Mouse (Mus musculus): ENCODE data around the gene Zfp324. TPM values are rescaled to one million over a fixed set of nuclear protein-coding genes. Genes with fewer than 3 reads are reported as not detected.
A peak's percentile ranks its signal among the peaks of the same experiment; 100 is the strongest.

Gene Zfp324
- polyA plus RNA-seq, 1 experiment from 2014 or later = 14.2 TPM

- Histone ChIP-seq H3K36me3 (no peaks in the 10 kb centered on the region), H3K9ac (no peak overlapping the region), H3K9me3 (no peaks in the 10 kb centered on the region), H3K27me3 (no peaks in the 10 kb centered on the region), H3K4me3 (no peak overlapping the region), H3K27ac (no peak overlapping the region), H3K4me2 (no peak overlapping the region), H3K4me1 (no peaks in the 10 kb centered on the region)
- no peak for ATAC-seq (ENCODE audit: insufficient number of reproducible peaks, insufficient read depth, low FRiP score, low TSS enrichment, low read depth)
- WGBS = 78% methylated on average over 4 of the region's 4 CpGs
These were observed 25.0 kb upstream of the Zfp324 start for GRCm38 (mm10) chr7:12940599-12940998.

DNA sequence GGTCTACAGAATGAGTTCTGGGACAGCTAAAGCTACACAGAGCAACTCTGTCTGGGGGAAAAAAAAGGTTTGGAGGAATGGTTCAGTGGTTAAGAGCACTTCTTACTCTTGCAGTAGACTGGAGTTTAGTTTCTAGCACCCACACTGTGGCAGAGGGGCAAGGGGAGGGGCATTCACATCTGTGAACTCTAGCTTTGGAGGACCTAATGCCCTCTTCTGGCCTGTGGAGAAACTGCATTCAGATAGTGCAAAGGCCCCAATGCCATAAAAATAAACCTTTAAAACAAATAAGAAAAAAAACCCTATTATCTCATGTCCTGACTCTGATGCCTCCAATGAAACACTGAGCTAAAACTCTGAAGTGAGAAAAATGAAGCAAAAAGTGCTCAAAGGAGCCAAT is 22.1 kb upstream of the Zfp324 start:
- Histone ChIP-seq H3K27ac (no peak overlapping the region), H3K4me1 (no peaks in the 10 kb centered on the region), H3K4me3 (no peak overlapping the region), H3K4me2 (no peak overlapping the region), H3K9me3 (no peaks in the 10 kb centered on the region), H3K36me3 (no peaks in the 10 kb centered on the region), H3K9ac (no peak overlapping the region), H3K27me3 (no peaks in the 10 kb centered on the region)
- no peak for ATAC-seq (ENCODE audit: insufficient number of reproducible peaks, insufficient read depth, low FRiP score, low TSS enrichment, low read depth)

- H3K4me3 ChIP-seq = peak overlapping the region; percentile 48
- peaks cover 4% of the 10 kb centered on the region; the same call in 1 of the 2 replicates for H3K4me1 ChIP-seq
- peak overlapping the region; percentile 67 for H3K4me2 ChIP-seq
- H3K27me3 ChIP-seq = no peaks in the 10 kb centered on the region
- 6% methylated on average over 35 of the region's 35 CpGs for WGBS
- no peaks in the 10 kb centered on the region for H3K36me3 ChIP-seq
- H3K27ac ChIP-seq = peak overlapping the region; percentile 86
- peak; percentile 96 for ATAC-seq (ENCODE audit: insufficient number of reproducible peaks, insufficient read depth, low FRiP score, low TSS enrichment, low read depth)
- no peaks in the 10 kb centered on the region for H3K9me3 ChIP-seq
- H3K9ac ChIP-seq = peak overlapping the region; percentile 74
These were observed 16.4 kb upstream of the Zfp324 start for GRCm38 (mm10) chr7:12949032-12949871.

- peak overlapping the region; percentile 67 for H3K4me2 ChIP-seq
- peak overlapping the region; percentile 84 for H3K27ac ChIP-seq
- H3K9me3 ChIP-seq = no peaks in the 10 kb centered on the region
- peaks cover 4% of the 10 kb centered on the region; the same call in 1 of the 2 replicates for H3K4me1 ChIP-seq
- H3K36me3 ChIP-seq = no peaks in the 10 kb centered on the region
- peak overlapping the region; percentile 67 for H3K9ac ChIP-seq
- H3K4me3 ChIP-seq = peak overlapping the region; percentile 48
- no peaks in the 10 kb centered on the region for H3K27me3 ChIP-seq
- ATAC-seq (ENCODE audit: insufficient number of reproducible peaks, insufficient read depth, low FRiP score, low TSS enrichment, low read depth) = peak; percentile 26; the same call in 1 of the 2 replicates
- 5% methylated on average over 16 of the region's 16 CpGs for WGBS
These were observed 15.8 kb upstream of the Zfp324 start for GRCm38 (mm10) chr7:12949872-12950229.

GRCm38 (mm10) chr7:12954896-12955295 is 10.7 kb upstream of the Zfp324 start:
- H3K4me2 ChIP-seq = no peak overlapping the region
- H3K9me3 ChIP-seq = no peaks in the 10 kb centered on the region
- H3K36me3 ChIP-seq = no peaks in the 10 kb centered on the region
- no peak for ATAC-seq (ENCODE audit: insufficient number of reproducible peaks, insufficient read depth, low FRiP score, low TSS enrichment, low read depth)
- H3K4me3 ChIP-seq = no peak overlapping the region
- H3K27me3 ChIP-seq = no peaks in the 10 kb centered on the region
- peaks cover 4% of the 10 kb centered on the region; the same call in 1 of the 2 replicates for H3K4me1 ChIP-seq
- H3K9ac ChIP-seq = no peak overlapping the region
- WGBS = 53% methylated on average over 3 of the region's 3 CpGs
- no peak overlapping the region for H3K27ac ChIP-seq

GRCm38 (mm10) chr7:12957511-12957910 is 8.1 kb upstream of the Zfp324 start:
- Histone ChIP-seq H3K27ac (no peak overlapping the region), H3K9ac (no peak overlapping the region), H3K4me2 (no peak overlapping the region), H3K27me3 (no peaks in the 10 kb centered on the region), H3K9me3 (no peaks in the 10 kb centered on the region), H3K4me3 (no peak overlapping the region), H3K36me3 (no peaks in the 10 kb centered on the region), H3K4me1 (no peaks in the 10 kb centered on the region)
- no peak for ATAC-seq (ENCODE audit: insufficient number of reproducible peaks, insufficient read depth, low FRiP score, low TSS enrichment, low read depth)
- WGBS = 76% methylated on average over 5 of the region's 5 CpGs

GRCm38 (mm10) chr7:12958948-12959347 is 6.7 kb upstream of the Zfp324 start:
- H3K9ac ChIP-seq = no peak overlapping the region
- H3K4me3 ChIP-seq = no peak overlapping the region
- 77% methylated on average over 4 of the region's 4 CpGs for WGBS
- no peaks in the 10 kb centered on the region for H3K4me1 ChIP-seq
- no peaks in the 10 kb centered on the region for H3K36me3 ChIP-seq
- H3K27me3 ChIP-seq = no peaks in the 10 kb centered on the region
- no peak for ATAC-seq (ENCODE audit: insufficient number of reproducible peaks, insufficient read depth, low FRiP score, low TSS enrichment, low read depth)
- H3K27ac ChIP-seq = no peak overlapping the region
- no peaks in the 10 kb centered on the region for H3K9me3 ChIP-seq
- H3K4me2 ChIP-seq = no peak overlapping the region

DNA sequence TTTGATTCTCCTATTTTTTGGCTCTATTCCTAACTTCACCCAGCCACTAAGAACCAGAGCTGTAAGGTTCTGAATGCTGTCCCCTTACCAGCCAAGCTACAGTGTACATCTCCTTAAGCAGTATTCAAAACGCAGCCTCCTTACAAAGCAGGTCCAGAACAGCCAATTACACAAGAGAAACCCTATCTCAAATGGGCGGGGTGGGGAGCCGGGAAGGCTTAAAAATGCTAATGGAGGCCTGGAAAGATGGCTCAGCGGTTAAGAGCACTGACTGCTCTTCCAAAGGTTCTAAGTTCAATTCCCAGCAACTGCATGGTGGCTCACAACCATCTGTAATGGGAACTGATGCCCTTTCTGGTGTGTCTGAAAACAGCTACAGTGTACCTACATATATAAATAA is 5.9 kb upstream of the Zfp324 start:
- WGBS = 17% methylated on average over 4 of the region's 4 CpGs
- no peak for ATAC-seq (ENCODE audit: insufficient number of reproducible peaks, insufficient read depth, low FRiP score, low TSS enrichment, low read depth)

GRCm38 (mm10) chr7:12961511-12962141 is 4.0 kb upstream of the Zfp324 start:
- WGBS = 3% methylated on average over 29 of the region's 29 CpGs
- Histone ChIP-seq H3K4me3 (peak overlapping the region; percentile 54), H3K9ac (peak overlapping the region; percentile 79)

More for the DNA sequence above, 5.9 kb upstream of the Zfp324 start:
- no peak overlapping the region for H3K4me3 ChIP-seq
- H3K9ac ChIP-seq = no peak overlapping the region
- H3K9me3 ChIP-seq = no peaks in the 10 kb centered on the region
- no peaks in the 10 kb centered on the region for H3K4me1 ChIP-seq
- H3K27ac ChIP-seq = no peak overlapping the region
- H3K4me2 ChIP-seq = no peak overlapping the region
- H3K36me3 ChIP-seq = no peaks in the 10 kb centered on the region
- no peaks in the 10 kb centered on the region for H3K27me3 ChIP-seq

GRCm38 (mm10) chr7:12966104-12966845 is 637 bp downstream of the Zfp324 start:
- Histone ChIP-seq H3K4me3 (peak overlapping the region; percentile 79), H3K4me2 (peak overlapping the region; percentile 86), H3K9ac (peak overlapping the region; percentile 87), H3K27ac (peak overlapping the region; percentile 89), H3K9me3 (no peaks in the 10 kb centered on the region), H3K4me1 (peaks cover 16% of the 10 kb centered on the region), H3K36me3 (peaks cover 28% of the 10 kb centered on the region), H3K27me3 (no peaks in the 10 kb centered on the region)
- ATAC-seq (ENCODE audit: insufficient number of reproducible peaks, insufficient read depth, low FRiP score, low TSS enrichment, low read depth) = peak; percentile 34; the same call in 1 of the 2 replicates
- WGBS = under 1% methylated on average over 29 of the region's 29 CpGs

More at GRCm38 (mm10) chr7:12961511-12962141, 4.0 kb upstream of the Zfp324 start:
- H3K9me3 ChIP-seq = no peaks in the 10 kb centered on the region
- peak overlapping the region; percentile 64 for H3K4me2 ChIP-seq
- H3K27ac ChIP-seq = peak overlapping the region; percentile 95
- H3K36me3 ChIP-seq = no peaks in the 10 kb centered on the region
- no peaks in the 10 kb centered on the region for H3K27me3 ChIP-seq
- H3K4me1 ChIP-seq = peaks cover 7% of the 10 kb centered on the region
- peak; percentile 61; the same call in 1 of the 2 replicates for ATAC-seq (ENCODE audit: insufficient number of reproducible peaks, insufficient read depth, low FRiP score, low TSS enrichment, low read depth)

DNA sequence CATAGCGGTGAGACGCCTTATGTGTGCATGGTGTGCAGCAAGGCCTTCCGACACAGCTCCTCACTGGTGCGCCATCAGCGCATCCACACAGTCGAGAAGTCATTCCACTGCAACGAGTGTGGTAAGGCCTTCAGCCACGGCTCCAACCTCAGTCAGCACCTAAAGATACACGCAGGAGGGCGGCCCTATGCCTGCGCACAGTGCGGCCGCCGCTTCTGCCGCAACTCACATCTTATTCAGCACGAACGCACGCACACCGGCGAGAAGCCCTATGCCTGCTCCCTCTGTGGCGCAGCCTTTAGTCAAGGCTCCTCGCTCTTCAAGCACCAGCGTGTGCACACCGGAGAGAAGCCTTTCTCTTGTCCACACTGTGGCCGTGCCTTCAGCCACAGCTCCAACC is 5.3 kb downstream of the Zfp324 start:
- ATAC-seq (ENCODE audit: insufficient number of reproducible peaks, insufficient read depth, low FRiP score, low TSS enrichment, low read depth) = no peak
- H3K4me1 ChIP-seq = peaks cover 11% of the 10 kb centered on the region
- peaks cover 49% of the 10 kb centered on the region for H3K36me3 ChIP-seq
- no peak overlapping the region for H3K27ac ChIP-seq
- H3K4me2 ChIP-seq = no peak overlapping the region
- 96% methylated on average over 25 of the region's 25 CpGs for WGBS
- no peak overlapping the region for H3K9ac ChIP-seq
- H3K9me3 ChIP-seq = no peaks in the 10 kb centered on the region
- no peaks in the 10 kb centered on the region for H3K27me3 ChIP-seq
- H3K4me3 ChIP-seq = no peak overlapping the region

All from embryonic facial prominence, embryonic 13.5 days (tissue).